Mouse (Mus musculus) liver (tissue): ENCODE measurements at regions not wholly inside any gene's neighbourhood (a gene's known extent, or its start where the extent isn't known, plus 50 kb on each side); places are given as distances from the start of the nearest gene placed in this dataset.

ENCODE experiments used
- DNase-seq: peaks from one replicate; pipeline ENCODE4 v3.0.0-alpha.2; 2020; ENCODE audit warnings: mixed read lengths

DNA sequence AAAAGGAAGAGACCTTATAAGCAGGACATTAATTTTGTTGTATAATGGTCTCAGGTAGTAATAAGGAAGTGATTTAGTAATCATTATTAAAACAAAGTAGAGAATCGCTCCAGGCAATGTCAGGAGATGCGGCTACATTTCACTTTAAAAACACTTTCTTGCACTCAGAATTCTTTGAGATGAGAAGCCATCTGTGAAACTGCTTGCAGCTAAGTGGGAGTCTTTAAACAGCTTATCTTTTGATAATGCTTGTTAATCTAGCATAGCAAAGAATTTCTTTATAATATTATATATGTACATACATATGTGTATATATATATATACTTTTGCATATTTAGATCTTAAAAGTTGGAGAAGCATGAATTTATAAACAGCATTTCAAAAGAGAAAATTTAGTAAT is 133.1 kb upstream of the Klf6 start:
- DNase-seq, result no peak

DNA sequence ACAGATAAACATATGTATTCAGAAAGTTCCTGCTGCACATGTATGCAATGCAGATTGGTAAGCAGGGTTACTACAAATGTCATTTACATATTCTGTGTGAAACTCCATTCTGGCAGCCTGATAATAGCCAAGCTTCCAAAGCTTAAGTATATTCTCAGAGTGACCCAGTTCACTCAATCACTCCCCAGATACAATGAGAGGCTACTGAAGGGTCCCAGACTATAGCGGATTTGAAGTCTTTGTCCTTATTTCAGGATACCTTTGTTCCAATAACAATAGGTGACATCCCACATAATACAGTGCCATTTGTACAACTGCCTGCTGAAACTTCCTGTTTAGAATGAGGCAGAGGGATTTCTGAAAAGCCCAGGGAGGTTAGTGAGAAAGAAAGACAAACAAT is 132.5 kb upstream of the Klf6 start:
- no peak for DNase-seq

DNA sequence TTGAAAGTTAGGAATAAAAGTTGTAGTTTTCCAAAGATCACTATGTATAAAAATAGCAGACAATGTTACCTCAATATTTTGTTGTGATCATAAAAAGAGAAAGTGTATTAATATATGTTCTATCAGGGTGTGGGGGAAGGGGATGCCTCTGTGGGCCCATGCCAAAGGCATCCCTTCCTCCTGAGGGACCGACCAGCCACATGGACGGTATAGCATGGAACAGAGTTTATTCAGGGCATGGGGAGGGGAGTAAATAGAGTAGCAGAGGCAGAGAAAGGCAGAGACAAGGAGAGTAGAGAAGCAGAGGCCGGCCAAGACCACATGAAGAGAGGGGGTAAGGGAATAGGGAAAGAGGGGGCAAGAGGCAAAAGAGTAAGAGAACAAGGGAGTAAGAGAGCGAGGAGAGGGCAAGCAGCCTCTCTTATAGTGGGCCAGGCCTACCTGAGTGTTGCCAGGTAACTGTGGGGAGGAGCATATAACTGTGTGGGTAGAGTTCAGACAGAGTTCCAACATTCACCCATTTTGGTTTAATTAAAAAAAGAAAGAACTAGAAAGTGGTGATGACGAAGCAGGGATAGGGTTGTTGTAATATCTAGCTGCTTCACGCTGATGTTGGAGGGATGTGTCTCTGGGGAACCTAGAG is 131.7 kb upstream of the Klf6 start:
- no peak for DNase-seq

DNA sequence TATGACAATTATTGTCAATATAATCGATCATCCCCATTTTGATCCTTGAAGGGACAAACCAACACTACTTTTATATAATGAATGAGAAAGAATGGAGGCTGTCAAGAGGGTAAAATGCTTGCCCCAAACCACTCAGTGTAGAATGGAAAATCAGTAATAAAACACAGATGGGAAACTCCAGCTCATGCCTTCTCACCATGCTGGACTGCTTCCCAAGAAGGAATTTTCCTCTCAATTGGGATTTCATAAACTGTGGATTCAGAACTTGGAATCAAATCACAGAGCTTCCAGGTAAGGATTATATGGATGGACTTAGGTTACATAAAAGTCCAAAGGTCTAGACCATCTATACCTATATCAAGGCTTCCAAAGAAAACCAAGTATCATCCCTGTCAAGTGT is 129.1 kb upstream of the Klf6 start:
- no peak for DNase-seq

DNA sequence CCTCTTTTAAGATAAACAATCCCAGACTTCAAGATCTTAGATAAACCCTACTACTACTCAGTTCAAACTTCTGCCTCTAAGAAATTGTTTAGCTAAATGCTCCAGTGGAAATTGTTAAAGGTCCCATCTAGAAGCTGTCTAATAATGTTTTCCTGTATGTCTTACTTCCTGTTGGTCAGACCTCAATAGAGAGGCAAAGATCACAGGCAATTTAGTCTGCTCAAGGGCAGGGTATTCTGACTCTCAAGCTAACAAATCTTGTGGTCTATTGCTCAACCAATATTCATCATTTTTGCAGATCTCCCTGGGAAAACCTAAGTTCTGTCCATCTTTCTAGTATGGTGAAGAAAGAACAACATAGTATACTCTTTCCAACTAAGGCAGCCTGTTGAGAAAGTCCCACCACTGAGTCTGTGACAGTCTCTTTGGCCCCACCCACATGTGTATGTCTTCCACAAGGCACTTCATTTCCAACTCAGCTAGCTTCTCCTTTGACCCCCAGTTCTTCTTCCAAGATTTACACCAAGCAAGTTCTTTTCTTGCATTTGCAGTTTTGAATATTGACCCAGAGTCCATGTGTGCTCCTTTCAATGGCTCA is 126.2 kb upstream of the Klf6 start:
- no peak for DNase-seq

DNA sequence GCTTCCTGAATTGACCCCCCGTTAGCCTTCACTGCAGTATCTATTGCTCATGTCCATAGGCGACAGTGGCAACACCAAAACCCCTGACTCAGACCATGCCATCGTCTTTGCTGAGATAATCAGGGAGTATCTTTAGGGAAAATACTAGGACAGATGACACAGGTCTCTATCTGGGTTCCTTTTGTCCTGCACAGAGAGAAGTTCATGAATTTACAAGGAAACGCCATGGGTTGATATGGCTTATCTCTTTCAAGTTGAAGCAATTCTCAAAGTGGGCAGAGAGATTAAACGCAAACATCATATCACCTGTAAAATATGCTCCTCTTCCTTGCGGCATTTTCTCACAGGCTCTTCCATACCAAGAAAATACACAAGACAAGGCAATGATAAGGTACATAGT is 124.8 kb upstream of the Klf6 start:
- DNase-seq, result no peak

DNA sequence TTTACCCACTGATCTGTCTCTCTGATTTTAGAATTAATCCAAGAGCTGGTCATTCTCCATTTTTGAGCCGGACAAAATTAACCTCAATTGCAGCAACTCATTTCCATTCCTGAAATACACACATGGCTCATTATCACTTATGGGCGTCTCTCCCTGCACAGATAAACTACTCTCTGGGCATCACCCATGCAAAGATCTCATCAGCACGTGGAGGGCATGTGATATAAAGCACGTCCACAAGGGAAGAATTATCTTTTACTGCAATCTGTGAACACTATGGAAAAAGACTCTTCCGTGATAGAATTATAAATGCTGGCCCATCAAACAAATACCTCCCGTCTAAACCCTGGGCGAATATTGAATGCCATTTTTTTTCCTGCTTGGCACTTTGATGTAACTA is 124.1 kb upstream of the Klf6 start:
- DNase-seq, result no peak

DNA sequence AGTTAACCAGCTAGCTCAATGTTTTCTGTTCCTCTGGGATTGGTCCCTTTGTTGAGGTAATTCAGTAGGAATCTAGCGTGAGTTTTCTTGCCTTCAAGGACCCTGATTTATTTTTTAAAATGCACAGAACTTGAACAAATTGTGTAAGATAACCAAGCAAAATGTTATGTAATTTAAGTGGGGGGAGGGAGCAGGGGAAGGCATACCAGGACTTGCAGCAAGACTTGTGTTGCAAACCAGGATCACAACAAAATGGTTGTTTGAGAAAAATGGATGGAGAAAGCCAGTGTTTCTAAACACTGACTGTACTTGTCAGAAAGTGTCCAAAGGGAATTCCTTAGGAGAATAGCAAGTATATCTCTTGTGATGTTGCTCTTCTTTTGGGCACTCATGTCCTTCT is 120.5 kb upstream of the Klf6 start:
- no peak for DNase-seq

DNA sequence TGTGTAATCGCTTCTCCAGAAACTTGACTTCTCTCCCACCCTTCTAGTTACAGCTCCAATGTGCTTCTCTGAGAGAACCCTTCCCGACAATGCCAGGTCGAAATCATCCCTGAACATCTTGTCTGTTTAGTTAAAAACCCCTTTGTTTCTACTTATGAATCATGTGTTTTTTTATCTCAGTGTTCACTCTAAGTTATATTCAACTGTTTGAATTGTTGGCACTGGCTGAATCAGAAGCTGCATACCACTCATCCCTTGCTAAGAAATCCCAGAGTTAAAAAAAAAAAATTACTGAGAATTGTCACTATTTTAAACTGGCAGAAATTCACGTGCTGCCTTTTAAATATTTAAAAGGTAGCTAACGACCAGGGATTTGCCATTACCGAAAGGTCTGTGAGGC is 116.3 kb upstream of the Klf6 start:
- no peak for DNase-seq

DNA sequence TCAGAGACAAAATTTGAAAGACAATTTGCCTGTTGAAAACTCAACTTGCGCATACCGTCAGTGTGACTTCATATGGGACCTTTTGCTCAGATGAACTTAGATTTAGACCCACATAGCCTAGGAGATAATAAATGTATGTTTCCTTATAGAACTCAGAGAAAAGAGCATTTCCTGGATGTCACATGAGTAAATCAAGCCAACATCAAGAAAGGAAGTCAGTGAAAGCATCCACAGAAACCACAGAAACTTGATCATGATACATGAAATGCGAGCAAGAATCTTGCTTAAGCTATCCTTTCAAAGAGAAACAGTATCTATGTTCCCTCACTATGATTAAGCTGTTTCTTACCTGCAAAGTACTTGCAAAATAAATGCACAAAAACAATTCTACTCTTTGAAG is 104.1 kb upstream of the Klf6 start:
- DNase-seq, result no peak

DNA sequence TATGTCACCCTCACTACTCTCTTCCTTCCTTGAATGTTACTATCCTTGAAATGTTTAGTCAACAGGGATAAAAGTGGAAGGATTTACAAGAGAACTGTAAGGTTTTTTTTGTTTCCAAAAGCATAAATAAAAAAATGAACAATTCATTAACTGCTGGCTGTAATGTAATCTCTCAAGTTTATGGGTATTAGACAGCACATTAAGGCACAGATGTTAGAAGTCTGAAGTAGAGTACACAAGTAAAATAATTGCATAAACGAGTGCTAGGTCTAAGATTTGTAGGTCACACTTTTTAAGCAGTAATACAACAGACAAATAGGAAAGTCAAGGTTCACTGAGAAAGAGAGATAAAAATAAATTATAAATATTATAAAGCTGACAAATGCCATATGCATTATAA is 103.3 kb upstream of the Klf6 start:
- no peak for DNase-seq

DNA sequence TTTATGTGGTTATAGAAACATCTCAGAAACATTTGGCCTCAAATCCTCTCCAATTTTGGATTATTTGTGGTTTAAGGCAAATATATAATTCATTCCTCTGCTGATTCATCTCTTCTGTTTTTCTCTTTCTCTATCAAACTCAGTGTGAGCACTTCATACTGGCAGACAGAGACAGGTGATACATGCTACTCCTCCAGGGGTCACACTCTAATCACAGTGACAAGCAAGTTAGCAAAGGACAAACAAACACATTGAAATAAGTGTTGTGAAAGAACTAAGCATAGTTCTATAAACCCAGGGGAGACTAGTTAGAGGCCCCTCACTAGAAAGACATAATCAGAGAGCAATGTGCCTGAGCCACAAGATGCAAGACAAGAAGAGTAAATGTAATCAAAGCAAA is 101.3 kb upstream of the Klf6 start:
- DNase-seq, result no peak

DNA sequence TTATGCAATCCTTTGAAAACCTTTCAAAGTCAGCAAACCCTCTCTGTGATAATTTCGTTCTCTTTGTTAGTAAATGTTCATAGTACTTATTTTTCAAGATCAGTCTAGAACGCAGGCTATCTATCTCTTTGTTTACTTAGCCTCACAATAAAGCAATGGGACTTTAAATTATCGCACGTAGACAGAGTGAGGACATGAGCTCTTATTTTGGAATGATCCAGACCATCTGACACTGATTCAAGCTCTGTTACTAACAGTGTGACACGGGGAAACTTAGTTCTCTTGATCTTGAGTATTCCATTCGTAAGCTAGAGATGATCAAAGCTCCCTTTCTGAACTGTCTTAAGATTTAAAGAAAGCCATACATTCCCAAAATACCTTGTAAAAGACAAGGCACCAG is 94.9 kb upstream of the Klf6 start:
- DNase-seq, result no peak

DNA sequence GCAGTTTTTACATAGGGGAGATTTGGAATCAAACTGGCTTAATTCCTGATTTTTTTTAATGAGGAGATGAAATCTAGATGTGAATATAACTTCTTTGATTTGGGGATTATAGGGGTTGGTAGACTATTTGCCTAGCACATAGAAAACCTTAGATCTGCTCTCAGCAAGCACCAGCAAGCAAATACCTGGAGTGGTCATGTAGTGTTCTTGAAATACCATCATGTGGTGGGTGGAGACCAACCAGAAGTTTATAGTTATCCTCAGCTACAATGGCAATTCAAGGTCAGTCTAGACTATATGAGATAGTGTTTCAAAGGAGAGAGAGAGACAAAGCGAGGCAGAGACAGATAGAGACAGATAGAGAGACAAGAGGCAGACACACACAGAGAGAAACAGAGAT is 94.1 kb upstream of the Klf6 start:
- DNase-seq, result no peak

DNA sequence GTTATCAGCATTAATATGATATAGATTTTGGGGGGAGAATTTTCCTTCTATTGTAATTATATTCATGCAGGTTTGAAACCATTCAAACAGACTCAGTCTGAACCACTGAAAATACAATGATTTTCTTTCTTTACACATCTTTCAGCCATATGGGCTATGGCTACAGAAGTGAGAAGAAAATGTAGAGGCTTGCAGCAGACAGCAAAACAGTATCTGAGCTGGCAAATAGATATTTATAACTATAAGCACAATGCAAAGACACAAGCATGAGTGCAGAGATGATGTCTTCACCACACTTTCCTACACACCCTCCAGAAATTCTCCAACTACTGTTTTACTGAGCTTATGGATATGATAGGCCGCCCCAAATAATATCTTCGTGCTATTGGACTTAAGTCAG is 92.6 kb upstream of the Klf6 start:
- DNase-seq, result no peak

DNA sequence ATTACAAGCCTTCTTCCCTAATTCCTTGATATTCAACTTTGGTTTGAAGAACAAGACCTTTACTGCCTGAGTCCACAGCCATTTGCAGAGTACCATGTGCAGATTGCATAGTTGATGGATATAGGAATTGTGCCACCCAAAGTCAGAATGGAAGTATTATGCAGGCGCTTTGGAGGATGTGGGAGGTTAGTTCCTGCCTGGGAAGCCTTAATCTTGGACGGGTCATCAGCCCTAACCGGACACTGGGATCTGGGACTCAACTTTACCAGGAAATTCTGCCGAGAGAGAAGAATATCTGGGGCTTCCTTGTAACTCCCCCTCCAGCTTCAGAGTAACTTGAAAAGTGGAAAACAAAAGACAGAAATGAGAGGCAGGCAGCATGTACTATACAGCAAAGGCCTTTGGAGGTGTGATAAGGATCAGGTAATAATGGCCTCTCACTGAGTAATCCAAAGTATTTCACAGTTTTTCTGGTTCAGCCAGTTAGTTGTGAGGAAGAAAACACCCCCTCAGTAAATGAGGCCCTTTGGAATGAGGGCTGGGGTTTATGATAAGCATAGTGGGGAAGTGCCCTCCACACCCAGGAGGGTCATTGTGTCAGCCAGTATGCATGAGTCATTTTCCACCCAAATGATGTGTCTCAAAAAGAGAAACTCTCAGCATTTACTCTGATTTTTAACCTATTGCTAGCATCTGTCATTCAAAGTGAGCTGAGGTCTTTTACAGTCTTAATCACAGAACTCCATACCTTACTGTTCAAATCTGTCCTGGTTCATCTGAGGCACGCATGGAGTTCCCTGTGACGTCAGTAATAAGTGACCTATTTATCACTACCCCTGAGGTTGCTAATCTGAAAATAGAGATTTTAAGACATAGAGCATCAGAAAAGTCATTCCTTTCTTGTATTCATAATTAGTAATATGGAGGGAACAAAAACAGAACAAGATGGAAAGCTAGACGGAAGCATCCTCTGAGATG is 91.7 kb upstream of the Klf6 start:
- DNase-seq, result no peak

DNA sequence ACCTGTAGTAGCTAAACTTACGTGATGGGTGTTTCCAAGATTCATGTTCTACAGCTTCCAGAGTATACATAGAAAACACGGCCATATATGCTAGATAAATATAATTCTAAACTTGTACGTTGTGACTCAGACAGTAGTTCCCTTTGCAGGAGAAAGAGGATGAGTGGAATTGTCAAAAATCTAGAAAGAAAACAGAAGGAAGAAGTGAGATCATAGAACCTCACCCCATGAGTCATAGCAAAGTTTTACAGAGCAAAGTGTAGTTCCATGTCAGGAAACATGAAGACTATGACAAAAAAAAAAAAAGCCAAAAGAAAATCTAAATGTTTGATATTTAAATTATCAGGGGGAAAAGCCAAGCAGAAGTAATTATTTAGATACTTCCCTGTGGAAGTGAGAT is 87.5 kb upstream of the Klf6 start:
- no peak for DNase-seq

DNA sequence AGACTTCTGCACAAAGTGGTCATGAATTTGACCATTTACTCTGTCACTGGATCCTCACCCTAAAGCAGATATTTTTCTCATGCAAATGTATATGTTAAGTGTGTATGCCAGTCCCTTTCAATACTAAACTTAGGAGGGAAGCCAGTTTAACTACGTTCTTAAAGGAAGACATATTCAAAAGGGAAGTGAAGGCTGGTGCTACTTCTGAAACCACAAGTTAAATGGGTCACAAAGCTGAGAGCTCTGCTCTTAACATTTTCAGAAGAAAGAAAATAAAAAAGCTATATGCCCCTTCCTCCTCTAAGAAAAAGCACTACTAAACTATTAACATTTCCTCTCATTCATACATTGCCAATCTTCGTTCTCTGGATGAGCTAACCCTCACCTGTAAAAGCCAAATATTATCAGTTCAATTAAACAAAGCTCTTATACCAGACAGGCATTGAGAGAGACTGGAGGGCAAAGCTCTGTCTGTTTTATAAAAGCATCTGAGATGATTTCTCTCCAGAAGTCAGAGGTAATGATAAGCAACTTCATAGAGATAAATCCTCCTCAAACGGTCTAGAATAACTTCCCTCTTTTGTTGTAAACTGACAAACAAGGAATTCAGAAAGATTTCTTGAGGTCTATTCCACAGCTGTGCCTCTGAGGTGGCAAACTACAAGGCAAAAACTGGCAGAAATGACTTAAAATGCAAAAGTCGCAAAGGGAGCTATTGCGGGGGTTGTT is 82.7 kb upstream of the Klf6 start:
- no peak for DNase-seq

DNA sequence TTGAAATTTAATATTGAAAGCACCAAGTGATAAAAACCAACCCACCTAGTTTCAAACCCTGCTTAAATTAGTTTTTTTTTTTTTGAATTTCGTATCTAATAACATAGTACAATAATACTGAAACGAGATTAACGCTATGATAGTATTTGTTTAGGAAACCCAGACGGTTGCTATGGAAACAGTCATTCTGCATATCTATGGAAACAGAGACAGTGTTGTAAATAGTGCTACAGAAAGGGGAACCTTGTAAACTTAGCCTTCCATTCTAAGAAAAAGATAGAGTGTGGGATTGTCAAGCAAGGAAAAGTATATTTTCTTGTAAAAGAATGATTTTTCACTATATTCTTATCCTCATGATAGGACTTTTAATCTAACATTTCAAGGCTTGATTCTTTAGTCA is 81.9 kb upstream of the Klf6 start:
- no peak for DNase-seq

DNA sequence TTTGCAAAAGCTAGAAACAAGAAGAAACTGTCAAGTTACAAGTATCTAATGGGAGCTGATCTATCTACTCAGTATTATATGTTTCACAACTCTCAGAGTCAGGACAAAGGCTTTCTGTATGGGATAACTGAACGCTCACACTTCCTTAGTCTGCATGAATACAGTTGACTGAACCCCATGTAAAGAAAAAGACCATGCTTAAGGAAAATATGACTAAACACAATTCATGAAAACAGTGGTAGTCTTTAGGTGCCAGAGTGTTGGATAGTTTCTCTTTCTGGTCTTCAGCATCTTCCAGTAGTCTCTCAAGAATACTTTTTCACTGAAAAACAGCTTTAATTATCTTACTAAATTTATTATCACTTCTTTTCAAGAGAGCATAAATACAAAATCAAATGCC is 78.7 kb upstream of the Klf6 start:
- DNase-seq, result no peak

DNA sequence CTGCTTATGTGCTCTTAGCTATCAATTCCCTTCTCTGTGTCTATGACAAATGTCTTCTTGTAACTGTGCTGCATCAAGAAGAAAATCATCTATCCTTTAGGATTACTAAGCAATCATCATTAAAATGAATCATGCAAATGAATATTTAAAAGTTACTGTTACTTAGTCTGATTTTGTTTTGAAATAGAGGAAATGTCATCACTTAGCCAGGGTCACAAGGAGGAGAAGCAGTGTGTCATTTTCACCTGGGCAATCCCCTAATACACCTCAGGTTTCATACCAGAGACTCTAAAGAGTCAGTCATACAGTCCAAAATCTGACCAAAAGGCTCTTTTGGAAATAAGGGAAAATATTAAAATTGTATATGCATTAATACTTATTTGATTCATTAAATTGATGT is 74.2 kb upstream of the Klf6 start:
- no peak for DNase-seq

DNA sequence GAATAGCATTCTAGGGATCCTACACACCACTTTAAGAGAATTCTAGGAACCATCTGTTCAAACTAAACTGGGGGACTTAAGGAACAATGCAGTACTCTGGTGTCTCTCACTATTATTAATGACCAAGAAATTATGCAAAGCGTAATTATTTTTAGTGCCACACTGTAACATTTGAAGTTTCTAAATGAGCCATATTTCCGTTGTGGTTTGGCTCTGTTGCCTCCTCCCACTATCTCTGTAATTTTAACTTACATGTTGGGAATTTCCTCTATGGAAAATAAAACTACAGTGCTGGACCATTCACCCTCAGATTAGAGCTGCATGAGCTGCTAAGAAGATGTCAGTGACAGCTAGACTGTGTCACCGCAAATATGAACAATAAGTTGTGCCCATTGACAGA is 72.0 kb upstream of the Klf6 start:
- DNase-seq, result no peak

DNA sequence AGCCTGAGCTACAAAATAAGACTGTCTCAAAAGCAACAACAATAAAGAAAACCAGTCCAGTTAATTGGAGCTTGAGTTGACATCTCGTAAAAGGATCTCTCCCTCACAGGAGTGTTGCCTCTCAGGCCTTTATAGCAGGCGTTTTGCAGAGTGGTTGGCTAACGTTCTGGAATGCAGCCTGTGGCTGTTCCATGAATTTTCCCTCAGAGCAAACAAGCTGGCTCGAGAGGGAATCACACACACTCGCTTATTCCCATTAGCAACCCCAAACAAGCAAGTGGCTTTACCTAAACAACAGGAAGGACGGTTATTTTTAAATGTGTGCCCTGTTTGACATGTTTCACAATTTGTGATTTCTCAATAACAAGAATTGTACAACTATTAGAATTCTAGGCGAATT is 59.2 kb upstream of the Klf6 start:
- no peak for DNase-seq

DNA sequence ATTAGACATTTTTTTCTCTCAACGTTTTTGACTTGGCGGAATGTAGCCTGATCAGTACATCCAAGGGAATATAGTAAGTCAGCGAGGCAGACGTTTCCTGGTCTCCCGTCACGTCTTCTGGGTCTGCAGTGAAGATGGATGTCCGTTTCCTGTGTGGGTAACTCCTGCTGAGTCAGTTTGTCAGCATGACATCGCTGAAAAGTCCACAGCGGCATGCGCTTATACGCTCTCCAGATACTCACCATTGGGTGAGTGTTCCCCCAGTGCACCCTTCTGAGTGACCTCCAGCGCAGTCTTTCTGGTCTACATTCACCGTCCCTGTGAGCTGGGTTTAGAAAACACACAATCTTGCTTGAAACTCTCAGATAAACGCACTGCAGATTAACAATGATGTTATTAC is 58.5 kb upstream of the Klf6 start:
- DNase-seq, result peak; percentile 32
